Mouse (Mus musculus): ENCODE data around the gene Cybc1. TPM values are rescaled to one million over a fixed set of nuclear protein-coding genes. Genes with fewer than 3 reads are reported as not detected.

The Cybc1 gene
- total RNA-seq, 2 experiments from 2014 or later = 34.5 to 42.2 TPM

DNA sequence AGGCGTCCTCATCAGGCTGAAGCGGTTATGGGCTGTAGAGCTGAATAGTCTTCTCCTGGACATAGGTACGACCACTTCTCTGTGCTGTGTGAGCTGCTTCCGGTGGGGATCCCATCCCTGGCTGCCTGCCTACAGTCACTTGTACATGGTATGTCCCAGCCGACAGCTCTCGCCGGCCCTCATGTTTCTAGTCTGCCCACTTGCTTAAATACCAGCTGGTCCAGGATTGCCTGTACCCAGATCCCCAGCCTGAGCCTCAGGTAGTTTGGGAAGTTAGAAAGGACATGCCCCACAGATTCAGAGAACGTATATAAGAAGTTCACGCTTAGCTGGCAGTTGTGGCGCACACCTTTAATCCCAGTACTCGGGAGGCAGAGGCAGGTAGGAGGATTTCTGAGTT lies 9.3 kb downstream of the Cybc1 start:
- no peak for ATAC-seq (replicated peaks; ENCODE audit: poor library complexity)

DNA sequence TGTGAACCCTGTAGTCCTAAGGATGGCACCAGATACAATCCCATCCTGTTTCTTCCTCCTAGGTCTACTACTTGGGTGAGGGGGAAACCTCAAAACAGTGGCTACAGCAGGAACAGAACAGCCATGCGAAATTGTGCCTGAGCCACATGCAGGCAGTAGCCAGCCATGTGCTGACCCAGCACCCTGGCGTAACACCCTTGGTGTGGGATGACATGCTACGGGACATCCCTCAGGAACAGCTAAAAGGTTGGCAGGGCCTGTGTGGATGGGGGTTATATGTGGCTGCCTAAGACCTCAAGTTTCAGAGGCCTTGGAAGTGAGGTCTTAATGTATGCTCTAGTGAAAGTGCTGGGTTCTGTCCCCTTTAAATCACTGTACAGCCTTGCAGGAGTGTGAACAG lies 12.3 kb downstream of the Cybc1 start:
- no peak for ATAC-seq (replicated peaks; ENCODE audit: poor library complexity)

DNA sequence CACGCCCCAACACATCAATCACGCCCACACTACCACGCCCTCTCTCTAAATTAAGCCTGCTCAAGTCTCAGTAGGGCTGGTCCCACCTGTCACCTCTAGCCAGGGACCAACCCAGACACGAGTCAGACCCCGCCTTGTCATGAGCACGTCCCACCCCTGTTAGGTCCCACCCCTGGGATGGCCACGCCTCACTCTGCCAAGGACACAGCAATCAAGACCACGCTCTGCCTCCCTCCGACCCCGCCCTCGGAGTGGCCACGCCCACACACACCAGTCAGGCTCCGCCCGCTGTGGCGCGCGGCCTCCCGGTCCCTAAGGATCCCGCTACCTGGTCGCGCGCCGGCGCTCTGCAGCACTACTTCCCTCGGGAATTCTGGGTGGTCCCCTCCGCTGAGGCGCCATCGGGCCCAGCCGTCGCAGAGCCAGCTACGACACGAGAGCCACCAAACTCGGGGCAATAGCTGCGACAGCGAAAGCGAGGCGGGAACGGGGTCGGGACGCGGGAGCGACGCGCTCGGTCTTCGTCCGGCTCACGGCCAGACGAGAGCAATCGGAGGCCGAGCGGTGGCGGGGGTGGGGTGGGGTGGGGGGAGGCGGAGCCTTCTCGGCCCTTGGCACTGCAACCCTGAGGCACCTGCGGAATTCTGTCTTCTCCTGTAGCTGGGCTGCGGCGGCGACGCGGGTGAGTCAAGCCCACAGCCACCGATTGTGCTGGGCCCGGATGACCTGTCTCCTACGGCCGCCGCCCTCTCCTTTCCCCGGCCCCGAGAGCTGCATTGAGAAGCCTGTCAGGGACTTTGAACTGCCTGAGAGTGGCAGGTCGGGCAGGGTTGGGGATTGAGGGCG lies 24.7 kb downstream of the Cybc1 start, which contains the start of the genes Hexdc and Ogfod3:
Gene Hexdc (plus strand): TSS at position 273 of the 846 bp plus-strand sequence.
Gene Ogfod3 (minus strand): TSS at position 551 of the 846 bp plus-strand sequence.
- ATAC-seq (replicated peaks; ENCODE audit: poor library complexity) = peak; percentile 96

DNA sequence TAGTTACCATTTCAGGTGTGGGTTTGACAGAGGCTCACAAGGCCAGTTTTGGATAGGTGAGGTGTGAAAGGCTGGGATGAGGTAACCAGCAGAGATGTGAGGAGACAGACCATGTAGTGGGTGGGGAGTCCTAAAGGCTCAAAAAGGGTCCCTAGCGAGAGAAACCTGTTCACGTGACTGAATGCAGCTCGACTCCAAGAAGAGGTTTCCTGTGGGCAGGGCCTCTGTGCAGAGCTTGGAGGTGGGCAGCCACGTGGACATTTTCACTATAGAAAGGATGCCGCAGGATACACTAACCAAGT lies 25.3 kb downstream of the Cybc1 start:
- ATAC-seq (replicated peaks; ENCODE audit: poor library complexity) = no peak

DNA sequence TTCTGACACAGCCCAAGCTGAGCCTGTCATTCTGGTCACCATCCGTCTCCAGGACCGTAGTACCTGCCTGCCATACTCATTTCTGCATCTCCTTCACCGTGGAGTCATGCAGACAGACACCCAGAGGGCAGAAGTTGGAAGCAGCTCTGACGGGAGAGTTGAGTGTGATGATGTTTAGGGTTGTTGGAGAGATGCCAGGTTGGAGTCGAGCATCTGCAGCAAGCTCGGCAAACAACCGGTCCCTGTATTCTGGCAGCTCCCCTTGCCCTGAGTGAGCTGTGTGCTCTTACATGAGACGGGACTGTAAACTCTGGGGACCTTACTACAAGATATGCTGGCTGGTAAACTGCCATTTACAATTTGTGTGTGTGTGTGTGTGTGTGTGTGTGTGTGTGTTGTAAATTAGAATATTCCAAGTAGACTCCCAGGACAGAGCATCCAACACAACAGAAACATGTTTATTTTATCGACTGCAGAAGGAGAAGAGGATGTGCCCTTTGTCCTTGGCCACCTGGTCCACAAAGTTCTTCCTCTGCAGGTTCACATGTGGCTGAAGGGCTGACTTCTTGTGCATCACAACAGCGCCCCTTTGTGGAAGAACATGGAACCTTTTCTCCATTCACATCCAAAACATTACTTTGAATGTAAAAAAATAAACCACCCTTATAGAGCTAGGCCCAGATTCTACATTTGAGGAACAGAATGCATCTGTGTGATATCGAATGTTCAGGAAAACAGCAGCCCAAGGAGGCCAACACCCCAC lies 27.5 kb downstream of the Cybc1 start:
- 0 out of 2 replicates have a peak, but pooled peaks have one; percentile 15 for ATAC-seq (replicated peaks; ENCODE audit: poor library complexity)

DNA sequence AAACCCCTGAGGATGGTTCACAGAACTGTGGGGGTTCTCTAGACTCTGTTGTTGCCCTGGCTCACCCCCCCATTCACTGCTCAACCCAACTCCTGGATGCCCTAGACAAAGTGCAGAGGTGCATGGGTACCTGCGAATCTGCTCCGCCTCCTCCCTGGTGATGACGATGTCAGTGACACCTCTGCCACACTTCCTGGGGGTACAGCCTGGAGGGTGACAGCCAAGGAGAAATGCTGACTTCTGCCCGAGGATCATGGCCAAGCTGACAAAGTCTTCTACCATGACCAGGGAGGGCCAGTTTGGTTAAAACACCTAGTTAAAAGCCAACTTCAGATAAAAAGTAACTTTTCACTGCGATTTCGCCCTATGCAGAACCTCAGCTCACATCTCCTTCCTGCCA lies 28.3 kb downstream of the Cybc1 start:
- no peak for ATAC-seq (replicated peaks; ENCODE audit: poor library complexity)

DNA sequence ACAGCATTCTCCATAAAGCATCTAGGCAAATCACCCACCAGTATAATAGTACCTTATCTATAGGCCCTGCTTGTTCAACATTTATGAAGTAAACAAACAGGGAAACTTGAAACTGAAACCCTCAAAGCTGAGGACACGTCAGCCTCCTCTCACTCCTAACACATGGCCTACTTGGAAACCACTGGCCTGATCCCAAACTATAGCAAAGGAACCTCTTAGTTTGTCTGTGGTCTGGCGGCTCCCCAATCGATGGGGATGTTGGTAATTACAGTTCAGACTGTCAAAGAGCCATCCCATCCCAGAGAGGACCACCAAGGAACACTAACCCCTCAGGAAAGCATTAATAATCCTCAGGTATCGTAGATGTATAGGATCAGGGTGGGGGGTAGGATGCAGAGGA lies 29.3 kb downstream of the Cybc1 start:
- ATAC-seq (replicated peaks; ENCODE audit: poor library complexity) = no peak

DNA sequence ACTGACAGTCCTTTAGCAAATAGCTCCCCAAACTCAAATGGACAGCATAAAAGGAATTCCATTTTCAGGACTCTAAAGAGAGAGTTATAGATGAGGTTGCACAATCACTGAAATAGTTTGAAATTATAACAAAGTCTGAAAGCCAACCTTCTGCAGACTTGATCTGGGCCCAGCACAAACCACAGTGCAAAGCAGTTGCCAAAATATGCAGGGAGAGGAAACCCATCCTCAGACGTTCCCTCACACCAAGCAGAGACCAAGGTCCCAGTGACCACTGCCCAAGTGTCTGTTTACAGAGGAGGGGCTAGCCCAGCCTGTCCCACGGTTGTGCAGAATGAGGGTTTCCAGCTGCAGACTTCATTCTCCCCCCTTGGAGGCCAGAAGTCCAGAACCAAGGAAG lies 30.5 kb downstream of the Cybc1 start:
- no peak for ATAC-seq (replicated peaks; ENCODE audit: poor library complexity)

DNA sequence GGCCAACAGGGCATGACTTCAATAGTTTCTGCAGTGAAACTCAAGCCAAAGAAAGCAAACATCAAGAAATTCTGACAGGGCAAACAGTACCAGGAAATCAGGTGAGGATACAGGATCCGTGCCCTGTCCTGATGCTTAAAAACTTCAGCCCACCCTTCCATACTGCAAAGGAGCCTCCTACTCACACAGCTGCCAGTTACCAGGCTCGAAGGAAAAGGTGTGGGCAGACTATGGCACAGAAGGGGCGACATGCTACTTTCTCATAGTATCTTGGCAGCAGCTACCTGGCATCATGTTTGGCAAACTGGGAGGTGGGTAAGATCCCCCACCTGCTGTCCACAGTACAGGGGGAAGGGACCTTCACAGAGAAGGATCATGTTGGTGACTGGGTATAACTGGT lies 35.7 kb downstream of the Cybc1 start:
- ATAC-seq (replicated peaks; ENCODE audit: poor library complexity) = no peak

DNA sequence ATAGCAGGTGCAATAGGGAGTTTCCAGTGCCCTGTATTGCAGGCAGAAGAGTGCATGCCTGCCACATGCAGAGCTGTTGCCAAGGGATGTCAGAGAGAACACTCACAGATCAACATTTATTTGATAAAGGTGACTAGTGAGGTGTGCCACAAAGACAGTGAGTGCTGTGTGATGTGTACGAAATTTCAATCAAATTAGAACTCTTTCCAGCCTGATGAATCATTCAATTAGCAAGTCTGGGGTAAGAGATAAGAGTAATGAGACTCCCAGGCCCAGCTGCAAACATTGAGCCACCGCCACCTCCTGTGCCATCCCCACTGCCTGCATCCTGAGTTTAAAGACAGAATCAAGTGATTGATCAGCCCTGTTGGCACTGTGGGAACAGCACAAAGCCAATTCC lies 36.4 kb downstream of the Cybc1 start:
- peak; percentile 37; the same call in 1 of the 2 replicates for ATAC-seq (replicated peaks; ENCODE audit: poor library complexity)

DNA sequence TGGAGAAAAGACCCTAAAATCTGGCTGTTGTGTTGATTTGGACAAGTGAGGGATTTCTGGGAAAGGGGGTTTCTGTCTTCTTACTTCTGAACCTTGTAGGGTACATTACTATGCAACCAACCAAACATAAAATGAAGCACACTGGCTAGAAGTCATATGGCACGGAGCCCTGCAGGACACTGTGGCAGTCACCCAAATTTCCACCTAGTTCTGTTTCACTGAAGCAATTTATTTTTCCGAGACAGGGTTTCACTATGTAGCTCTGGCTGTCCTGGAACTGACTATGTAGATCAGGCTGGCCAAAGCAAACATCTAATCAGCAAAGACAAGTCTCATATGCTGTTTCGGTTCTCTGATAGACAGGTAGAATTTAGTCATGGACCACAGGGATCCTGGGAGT lies 39.4 kb downstream of the Cybc1 start:
- ATAC-seq (replicated peaks; ENCODE audit: poor library complexity) = no peak

DNA sequence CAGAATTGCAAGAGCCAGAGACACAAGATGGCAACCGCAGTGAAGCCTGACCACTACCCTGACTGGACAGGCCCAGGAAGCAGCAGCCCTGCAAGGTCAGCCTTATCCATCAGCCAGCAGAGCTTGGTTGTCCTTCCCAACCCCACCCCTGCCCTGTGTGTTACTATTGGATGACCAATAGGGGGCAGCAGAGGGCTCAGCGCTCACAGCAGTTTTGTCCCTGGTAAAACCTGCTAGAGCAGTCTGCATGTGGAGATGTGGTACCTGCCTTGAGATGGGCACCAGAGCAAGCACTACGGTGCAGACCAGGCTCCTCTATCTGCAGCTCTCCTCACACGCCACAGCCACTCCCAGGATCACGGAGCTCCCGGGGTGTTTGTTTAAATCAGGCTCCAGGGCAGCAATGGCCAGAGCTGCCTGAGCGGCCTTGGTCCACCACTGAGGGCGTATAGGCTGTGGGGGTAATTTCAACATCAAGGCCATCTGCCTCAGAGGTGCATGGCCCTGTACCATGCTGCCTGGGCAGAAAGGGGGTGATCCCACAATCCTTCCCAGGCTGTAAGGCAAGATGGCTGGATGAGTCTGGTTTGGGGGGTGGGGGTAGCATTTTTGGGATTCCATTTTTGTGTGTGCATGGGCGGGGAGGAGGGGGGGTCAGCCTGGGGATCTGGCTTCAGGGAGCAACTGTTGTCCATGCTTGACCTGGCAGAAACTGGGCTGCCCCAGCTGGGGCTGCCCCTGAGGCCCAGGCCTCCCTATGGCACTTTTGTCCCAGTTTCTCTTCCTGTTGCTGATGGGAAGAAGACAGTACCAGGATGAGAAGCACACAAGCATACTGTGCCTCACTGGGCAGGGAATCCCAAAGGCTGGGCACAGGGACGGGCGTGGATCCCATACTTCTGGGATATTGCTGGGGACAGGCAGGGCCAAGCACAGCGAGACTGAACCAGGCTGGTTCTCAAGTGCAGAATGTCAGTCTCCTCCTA lies 52.5 kb downstream of the Cybc1 start:
- peak; percentile 94 for ATAC-seq (replicated peaks; ENCODE audit: poor library complexity)

DNA sequence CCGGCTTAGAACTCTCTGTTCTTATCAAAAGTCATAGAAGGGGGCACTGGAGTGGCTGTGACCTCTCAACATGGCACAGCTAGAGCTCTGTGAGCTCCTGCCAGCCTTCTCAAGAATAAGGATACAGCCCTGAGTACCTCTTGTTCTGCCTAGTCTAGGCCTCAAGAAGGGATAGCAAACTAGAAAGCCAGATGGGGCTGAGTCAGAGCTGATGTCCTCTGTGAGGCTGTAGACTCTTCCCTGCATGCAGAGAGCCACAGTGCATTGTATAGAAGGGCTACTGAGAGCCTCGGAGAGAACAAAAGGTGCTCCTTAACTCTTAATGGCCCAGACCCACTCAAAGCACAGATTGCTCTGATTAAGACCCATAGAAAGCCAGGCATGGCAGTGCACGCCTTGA lies 54.9 kb downstream of the Cybc1 start:
- no peak for ATAC-seq (replicated peaks; ENCODE audit: poor library complexity)

DNA sequence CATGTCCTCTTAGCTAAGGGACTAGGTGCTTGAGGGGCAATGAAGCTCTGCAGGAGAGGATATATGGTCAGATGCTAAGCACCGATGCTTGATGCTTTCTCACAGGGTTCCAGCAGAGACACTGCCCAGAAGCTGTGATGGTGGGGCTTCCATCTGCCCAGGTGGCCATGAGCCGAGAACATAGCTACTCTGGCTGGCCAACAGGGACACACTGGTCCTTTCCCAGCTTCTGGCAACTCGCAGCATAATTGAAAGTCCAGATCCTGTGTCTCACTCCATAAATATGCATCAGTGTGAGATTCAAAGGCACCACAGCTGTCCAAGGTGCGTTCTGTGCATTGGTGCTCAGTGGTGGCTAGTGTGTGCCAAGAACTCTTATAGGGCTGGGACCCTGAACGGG lies 55.9 kb downstream of the Cybc1 start:
- no peak for ATAC-seq (replicated peaks; ENCODE audit: poor library complexity)

Other genes starting within 250 kb of the Cybc1 start
- 51.3 and 64.2 TPM in 2 replicates for gene Csnk1d, start 238.0 kb downstream of the Cybc1 start, total RNA-seq (2015)
- gene Csnk1d, start 238.0 kb downstream of the Cybc1 start, total RNA-seq (2017) = 69.8 and 74.2 TPM in 2 replicates
- gene Cd7, start 189.9 kb downstream of the Cybc1 start, total RNA-seq (2015) = 0.44 and 0.59 TPM in 2 replicates
- gene Cd7, start 189.9 kb downstream of the Cybc1 start, total RNA-seq (2017) = 0.29 TPM in 1 of 2 replicates, not detected in the other
- not detected in 2 replicates for gene Sectm1b, start 165.8 kb downstream of the Cybc1 start, total RNA-seq (2015)
- not detected in 2 replicates for gene Sectm1b, start 165.8 kb downstream of the Cybc1 start, total RNA-seq (2017)
- gene Sectm1a, start 148.1 kb downstream of the Cybc1 start, total RNA-seq (2015) = not detected in 2 replicates
- not detected in 2 replicates for gene Sectm1a, start 148.1 kb downstream of the Cybc1 start, total RNA-seq (2017)
- gene Tex19.2, start 110.6 kb downstream of the Cybc1 start, total RNA-seq (2015) = not detected in 2 replicates
- 0.71 TPM in 1 of 2 replicates, not detected in the other for gene Tex19.2, start 110.6 kb downstream of the Cybc1 start, total RNA-seq (2017)
- gene Tex19.1, start 83.2 kb downstream of the Cybc1 start, total RNA-seq (2015) = not detected in 2 replicates
- not detected in 2 replicates for gene Tex19.1, start 83.2 kb downstream of the Cybc1 start, total RNA-seq (2017)
- gene Uts2r, start 69.1 kb downstream of the Cybc1 start, total RNA-seq (2015) = not detected in 2 replicates
- gene Uts2r, start 69.1 kb downstream of the Cybc1 start, total RNA-seq (2017) = not detected in 2 replicates
- 2.5 and 3.8 TPM in 2 replicates for gene Hexdc, start 24.9 kb downstream of the Cybc1 start, total RNA-seq (2015)
- gene Hexdc, start 24.9 kb downstream of the Cybc1 start, total RNA-seq (2017) = 5.7 and 6.3 TPM in 2 replicates
- gene Ogfod3, start 24.6 kb downstream of the Cybc1 start, total RNA-seq (2015) = 14.0 and 18.3 TPM in 2 replicates
- 5.6 and 7.4 TPM in 2 replicates for gene Ogfod3, start 24.6 kb downstream of the Cybc1 start, total RNA-seq (2017)
- 11.3 and 11.9 TPM in 2 replicates for gene Narf, start 7.9 kb upstream of the Cybc1 start, total RNA-seq (2015)
- 21.0 and 23.9 TPM in 2 replicates for gene Narf, start 7.9 kb upstream of the Cybc1 start, total RNA-seq (2017)
- gene Foxk2, start 30.7 kb upstream of the Cybc1 start, total RNA-seq (2015) = 24.8 and 28.9 TPM in 2 replicates
- gene Foxk2, start 30.7 kb upstream of the Cybc1 start, total RNA-seq (2017) = 20.9 and 23.1 TPM in 2 replicates
- 44.1 and 56.8 TPM in 2 replicates for gene Wdr45b, start 125.1 kb upstream of the Cybc1 start, total RNA-seq (2015)
- gene Wdr45b, start 125.1 kb upstream of the Cybc1 start, total RNA-seq (2017) = 45.8 and 48.8 TPM in 2 replicates
- gene Rab40b, start 158.9 kb upstream of the Cybc1 start, total RNA-seq (2015) = 0.57 TPM in 1 of 2 replicates, not detected in the other
- 0.37 TPM in 1 of 2 replicates, not detected in the other for gene Rab40b, start 158.9 kb upstream of the Cybc1 start, total RNA-seq (2017)
- 6.6 and 7.7 TPM in 2 replicates for gene Fn3krp, start 192.1 kb upstream of the Cybc1 start, total RNA-seq (2015)
- 12.5 and 16.4 TPM in 2 replicates for gene Fn3krp, start 192.1 kb upstream of the Cybc1 start, total RNA-seq (2017)
- 0.20 TPM in 1 of 2 replicates, not detected in the other for gene Fn3k, start 205.6 kb upstream of the Cybc1 start, total RNA-seq (2015)
- gene Fn3k, start 205.6 kb upstream of the Cybc1 start, total RNA-seq (2017) = not detected in 2 replicates
- 32.7 and 36.7 TPM in 2 replicates for gene Tbcd, start 222.6 kb upstream of the Cybc1 start, total RNA-seq (2015)
- 38.8 and 54.1 TPM in 2 replicates for gene Tbcd, start 222.6 kb upstream of the Cybc1 start, total RNA-seq (2017)